Mouse (Mus musculus) liver, embryonic 14.5 days (tissue): ENCODE results near the gene Akap12. TPM values are rescaled to one million over a fixed set of nuclear protein-coding genes. Genes with fewer than 3 reads are reported as not detected.

Experiments
- ATAC-seq: fragments of 200-750 bp; cut with Nextera tagmentation; 2 replicates; pipeline ENCODE4 v1.8.0; 2017; ENCODE audit warnings: moderate number of reproducible peaks, mild to moderate bottlenecking, moderate library complexity; ENCODE audit not compliant: insufficient read depth
- DNase-seq, 3 experiments: peaks; one replicate each; pipeline ENCODE4 v3.0.0-alpha.2; 2012 to 2013; ENCODE audit warnings: low read depth in 3 of 3, low spot score in 3 of 3
- H3K27ac ChIP-seq: fragments of 300-500 bp; sonication (generic); 2 replicates; pipeline ENCODE4 v1.5.1; 2014; ENCODE audit warnings: moderate library complexity, mild to moderate bottlenecking, control low read depth, inconsistent platforms
- H3K27me3 ChIP-seq: fragments of 300-500 bp; sonication (generic); 2 replicates; pipeline ENCODE4 v1.6.1; 2014; ENCODE audit warnings: mild to moderate bottlenecking, low read length, moderate library complexity; ENCODE audit not compliant: control insufficient read depth, insufficient read depth
- H3K36me3 ChIP-seq: fragments of 300-500 bp; sonication (generic); replicated peaks from 2 replicates; pipeline ENCODE4 v1.6.1; 2014; ENCODE audit warnings: low read depth; ENCODE audit not compliant: control insufficient read depth, insufficient read depth
- H3K4me1 ChIP-seq, 2 experiments: fragments of 200-500 bp in 1 of 2; fragments of 300-500 bp in 1 of 2; sonication (generic) in 1 of 2; replicated peaks; 2 replicates each; pipeline ENCODE4 v1.6.1; 2012 to 2014; ENCODE audit warnings: antibody characterized with exemption in 1 of 2, inconsistent platforms in 1 of 2, low read length in 1 of 2; ENCODE audit not compliant: control insufficient read depth in 2 of 2, insufficient read depth in 2 of 2
- H3K4me2 ChIP-seq: fragments of 300-500 bp; sonication (generic); 2 replicates; pipeline ENCODE4 v1.6.1; 2014; ENCODE audit warnings: low read depth, mild to moderate bottlenecking, control low read depth, moderate library complexity
- H3K4me3 ChIP-seq, 2 experiments: fragments of 200-500 bp in 1 of 2; fragments of 300-500 bp in 1 of 2; sonication (generic) in 1 of 2; 2 replicates each; pipeline ENCODE4 v1.5.1; 2012 to 2014; ENCODE audit warnings: low read depth in 2 of 2, low read length in 2 of 2, mild to moderate bottlenecking in 2 of 2, control low read depth in 1 of 2, inconsistent platforms in 1 of 2, moderate library complexity in 1 of 2; ENCODE audit not compliant: insufficient read depth in 1 of 2
- H3K9ac ChIP-seq: fragments of 300-500 bp; sonication (generic); replicated peaks from 2 replicates; pipeline ENCODE4 v1.6.1; 2014; ENCODE audit warnings: mild to moderate bottlenecking, control low read depth, moderate library complexity
- H3K9me3 ChIP-seq: fragments of 300-500 bp; sonication (generic); 2 replicates; pipeline ENCODE4 v1.6.1; 2016; ENCODE audit warnings: low read length, mixed read lengths; ENCODE audit not compliant: control insufficient read depth
- CTCF ChIP-seq: IDR thresholded peaks from 2 replicates; pipeline ENCODE4 v1.5.1; 2016; ENCODE audit warnings: antibody characterized with exemption, low read depth, control low read depth
- EP300 ChIP-seq: IDR thresholded peaks from 2 replicates; pipeline ENCODE4 v1.6.1; 2016; ENCODE audit warnings: antibody characterized with exemption, low read depth
- WGBS: fragments of 180-500 bp; shearing (Covaris S2); extraction: QIAGEN DNeasy Blood & Tissue Kit; methylation state at CpG from one replicate; pipeline ENCODE4 v1.1.7; 2014; ENCODE audit not compliant: insufficient replicate concordance; 5-methylcytosine and 5-hydroxymethylcytosine counted together
- polyA plus RNA-seq, 2 experiments: library from polyadenylated mRNA; depleted of rRNA in 1 of 2; stranded (reverse) in 1 of 2; unstranded in 1 of 2; fragments of >200 nt; fragmentation: Nextera tagmentation in 1 of 2; extraction: Ambion mirVana in 1 of 2; gene quantifications; 2 replicates each; pipeline versions ENCODE4 v1.2.1 to v1.2.3; 2012 to 2014

Akap12 gene
- polyA plus RNA-seq, 2 experiments: 2.5 to 2.9 TPM

GRCm38 (mm10) chr10:4338863-4339461 is 72.8 kb downstream of the Akap12 start:
- H3K4me3 ChIP-seq: no peak overlapping the region
- H3K9me3 ChIP-seq: no peaks in the 10 kb centered on the region
- 53% methylated on average over 15 of the region's 15 CpGs for WGBS
- no peaks in the 10 kb centered on the region for H3K36me3 ChIP-seq
- no peak for ATAC-seq
- peaks cover 0 to 6% of the 10 kb centered on the region in 2 experiments; a peak in 2 of 4 replicates for H3K4me1 ChIP-seq
- H3K27ac ChIP-seq: no peak overlapping the region
- H3K27me3 ChIP-seq: no peaks in the 10 kb centered on the region
- no peak overlapping the region for H3K4me2 ChIP-seq
- no peak overlapping the region for H3K9ac ChIP-seq
- no peak for TF ChIP-seq CTCF
- no peak for TF ChIP-seq EP300
- DNase-seq: no peak

GRCm38 (mm10) chr10:4341430-4341829 is 75.2 kb downstream of the Akap12 start:
- DNase-seq: no peak
- Histone ChIP-seq H3K27me3 (no peaks in the 10 kb centered on the region), H3K4me3 (no peak overlapping the region), H3K4me1 (no peaks in the 10 kb centered on the region; a peak in 1 of 4 replicates), H3K27ac (no peak overlapping the region), H3K9ac (no peak overlapping the region), H3K9me3 (no peaks in the 10 kb centered on the region), H3K4me2 (no peak overlapping the region), H3K36me3 (no peaks in the 10 kb centered on the region)
- TF ChIP-seq EP300 (no peak), CTCF (peak; percentile 53)
- ATAC-seq: no peak
- WGBS: 23% methylated on average over 2 of the region's 2 CpGs

DNA sequence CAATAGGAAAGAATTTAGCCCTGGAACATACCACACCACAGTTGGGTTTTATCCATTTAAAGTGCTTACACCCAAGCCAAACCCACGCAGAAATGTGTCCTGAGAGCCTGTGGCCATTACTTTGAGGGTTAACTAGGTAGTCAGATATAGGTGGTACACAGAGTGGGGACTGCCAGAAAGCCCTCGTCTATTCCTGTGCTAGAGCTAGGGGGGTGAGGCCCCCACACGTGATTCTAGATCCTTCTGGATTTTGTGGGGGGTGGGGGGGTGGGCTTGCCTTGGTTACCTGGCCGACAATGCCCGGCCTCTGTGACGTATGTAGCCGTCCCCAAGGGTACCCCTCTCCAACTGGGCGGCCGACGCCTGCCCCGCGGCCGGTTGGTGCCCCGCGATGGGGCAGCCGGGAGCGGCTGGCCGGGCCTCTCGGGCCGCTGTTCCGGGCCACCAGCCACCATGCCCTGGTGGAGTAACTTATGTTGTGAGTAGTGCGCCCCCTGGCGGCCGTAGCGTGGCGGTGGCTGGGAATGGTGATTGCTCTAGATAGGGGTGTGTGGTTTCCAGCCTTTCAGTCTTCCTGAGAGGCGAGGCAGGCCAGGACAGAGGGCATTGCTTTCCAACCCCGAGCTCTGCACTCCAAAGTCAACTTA is 80.4 kb downstream of the Akap12 start:
- Histone ChIP-seq H3K9me3 (no peaks in the 10 kb centered on the region), H3K4me1 (no peaks in the 10 kb centered on the region; a peak in 1 of 4 replicates), H3K4me2 (peak overlapping the region; percentile 52), H3K4me3 (peak overlapping the region; percentile 10 to 29; a peak in 2 of 4 replicates), H3K36me3 (no peaks in the 10 kb centered on the region), H3K9ac (no peak overlapping the region; the same call in 1 of the 2 replicates), H3K27ac (no peak overlapping the region), H3K27me3 (no peaks in the 10 kb centered on the region)
- 9% methylated on average over 28 of the region's 28 CpGs for WGBS
- ATAC-seq (peak; percentile 86), DNase-seq (peak; percentile 64 to 71 (median 65))
- peak; percentile 91 for TF ChIP-seq CTCF
- no peak for TF ChIP-seq EP300

DNA sequence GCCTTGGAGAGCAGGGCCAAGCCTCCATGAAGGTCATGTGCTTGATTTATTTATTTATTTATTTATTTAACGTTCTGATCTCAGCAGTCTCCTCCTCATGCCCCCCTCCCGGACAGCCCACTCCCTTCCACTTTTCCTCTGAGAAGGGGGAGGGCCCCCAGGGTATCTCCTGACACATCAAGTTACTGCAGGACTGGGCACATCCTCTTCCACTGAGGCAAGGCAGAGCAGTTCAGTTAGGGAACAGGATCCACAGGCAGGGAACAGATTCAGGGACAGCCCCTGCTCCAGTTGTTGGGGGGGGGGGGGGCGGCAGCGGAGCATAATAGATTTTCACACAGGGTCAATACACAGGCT is 80.9 kb downstream of the Akap12 start:
- H3K4me3 ChIP-seq: no peak overlapping the region; a peak in 1 of 4 replicates
- no peak overlapping the region for H3K27ac ChIP-seq
- no peaks in the 10 kb centered on the region for H3K27me3 ChIP-seq
- no peak overlapping the region; the same call in 1 of the 2 replicates for H3K9ac ChIP-seq
- H3K4me1 ChIP-seq: no peaks in the 10 kb centered on the region; a peak in 1 of 4 replicates
- no peak for TF ChIP-seq CTCF
- no peak for TF ChIP-seq EP300
- H3K4me2 ChIP-seq: peak overlapping the region; percentile 52
- DNase-seq (no peak), ATAC-seq (peak; percentile 15; the same call in 1 of the 2 replicates)
- H3K9me3 ChIP-seq: no peaks in the 10 kb centered on the region
- WGBS: 47% methylated on average over 4 of the region's 4 CpGs
- H3K36me3 ChIP-seq: no peaks in the 10 kb centered on the region

DNA sequence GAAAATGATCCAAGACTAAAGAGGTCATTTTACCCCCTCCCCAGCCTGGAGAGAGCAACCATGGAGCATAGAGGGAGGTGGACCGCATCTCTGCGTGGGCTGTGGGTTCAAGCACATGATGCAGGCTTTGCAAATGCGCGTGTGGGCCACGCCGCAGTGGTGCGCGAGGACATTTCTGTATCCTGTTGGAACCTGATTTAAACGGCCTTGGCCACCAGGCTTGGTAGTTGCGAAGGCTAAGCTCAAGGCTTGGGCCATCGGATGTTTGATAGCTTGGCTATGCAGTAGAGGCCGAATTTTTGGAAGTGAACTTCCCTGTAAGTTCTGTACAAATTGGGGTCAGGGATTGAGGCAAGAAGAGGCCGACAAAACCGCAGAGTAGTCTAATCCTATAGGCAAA is 81.4 kb downstream of the Akap12 start:
- no peaks in the 10 kb centered on the region for H3K27me3 ChIP-seq
- no peak overlapping the region for H3K9ac ChIP-seq
- DNase-seq (no peak), ATAC-seq (no peak)
- H3K27ac ChIP-seq: no peak overlapping the region
- no peaks in the 10 kb centered on the region for H3K9me3 ChIP-seq
- H3K4me1 ChIP-seq: no peaks in the 10 kb centered on the region; a peak in 1 of 4 replicates
- no peaks in the 10 kb centered on the region for H3K36me3 ChIP-seq
- no peak overlapping the region for H3K4me2 ChIP-seq
- WGBS: 80% methylated on average over 14 of the region's 14 CpGs
- H3K4me3 ChIP-seq: no peak overlapping the region
- TF ChIP-seq EP300 (no peak), CTCF (no peak)
